Mouse (Mus musculus) urinary bladder, postnatal 14 days (tissue): Measurements from ENCODE around the gene Cdkl1.
A peak's percentile ranks its signal among the peaks of the same experiment; 100 is the strongest.

ENCODE experiments used
- DNase-seq: peaks from one replicate; pipeline ENCODE4 v3.0.0; 2021; ENCODE audit warnings: low spot score

Gene Cdkl1

GRCm38 (mm10) chr12:69790530-69791505 lies at the start of gene Cdkl1:
Gene Cdkl1, minus strand, starts transcription at chr12:69791267.
- DNase-seq: peak; percentile 38

- DNase-seq: no peak
Measured at GRCm38 (mm10) chr12:69838376-69838775, 47.3 kb upstream of the Cdkl1 start.

- DNase-seq: no peak
Measured at GRCm38 (mm10) chr12:69833982-69834604, 43.0 kb upstream of the Cdkl1 start.

GRCm38 (mm10) chr12:69831239-69831910 lies 40.3 kb upstream of the Cdkl1 start:
- DNase-seq: no peak

- peak; percentile 15 for DNase-seq
Measured at GRCm38 (mm10) chr12:69828214-69828613, 37.1 kb upstream of the Cdkl1 start.

GRCm38 (mm10) chr12:69824881-69825597 lies 34.0 kb upstream of the Cdkl1 start:
- DNase-seq: no peak

GRCm38 (mm10) chr12:69814272-69814671 lies 23.2 kb upstream of the Cdkl1 start:
- peak; percentile 48 for DNase-seq

- DNase-seq: no peak
Measured at GRCm38 (mm10) chr12:69813596-69813995, 22.5 kb upstream of the Cdkl1 start.

GRCm38 (mm10) chr12:69812986-69813385 lies 21.9 kb upstream of the Cdkl1 start:
- DNase-seq: peak; percentile 25

GRCm38 (mm10) chr12:69811976-69812375 lies 20.9 kb upstream of the Cdkl1 start:
- no peak for DNase-seq

- DNase-seq: no peak
Measured at GRCm38 (mm10) chr12:69809439-69809838, 18.4 kb upstream of the Cdkl1 start.

GRCm38 (mm10) chr12:69807399-69807985 lies 16.4 kb upstream of the Cdkl1 start:
- no peak for DNase-seq

GRCm38 (mm10) chr12:69805148-69805547 lies 14.1 kb upstream of the Cdkl1 start:
- DNase-seq: no peak

- DNase-seq: no peak
Measured at GRCm38 (mm10) chr12:69804393-69805070, 13.5 kb upstream of the Cdkl1 start.

- no peak for DNase-seq
Measured at GRCm38 (mm10) chr12:69803196-69803595, 12.1 kb upstream of the Cdkl1 start.

GRCm38 (mm10) chr12:69800586-69800985 lies 9.5 kb upstream of the Cdkl1 start:
- DNase-seq: no peak

- DNase-seq: no peak
Measured at GRCm38 (mm10) chr12:69796311-69796710, 5.2 kb upstream of the Cdkl1 start.

GRCm38 (mm10) chr12:69789766-69790529 lies 1.1 kb downstream of the Cdkl1 start:
- DNase-seq: no peak

- no peak for DNase-seq
Measured at GRCm38 (mm10) chr12:69788380-69788779, 2.7 kb downstream of the Cdkl1 start.

- no peak for DNase-seq
Measured at GRCm38 (mm10) chr12:69785471-69785870, 5.6 kb downstream of the Cdkl1 start.
